Mouse (Mus musculus) E14TG2a.4 (cell line): ENCODE data around the gene Tm7sf3.

Experiments
- H3K27me3 ChIP-seq: 2 replicates; pipeline ENCODE4 v1.6.1; 2014; ENCODE audit warnings: low read length, control low read depth; ENCODE audit not compliant: insufficient read depth
- H3K36me3 ChIP-seq: 2 replicates; pipeline ENCODE4 v1.6.1; 2014; ENCODE audit warnings: low read length, control low read depth; ENCODE audit not compliant: insufficient read depth
- H3K4me1 ChIP-seq: replicated peaks from 2 replicates; pipeline ENCODE4 v1.6.1; 2014; ENCODE audit warnings: low read depth, low read length, control low read depth
- H3K4me3 ChIP-seq: replicated peaks from 2 replicates; pipeline ENCODE4 v1.5.1; 2014; ENCODE audit warnings: mild to moderate bottlenecking, low read length
- H3K9me3 ChIP-seq: 2 replicates; pipeline ENCODE4 v1.6.1; 2014; ENCODE audit warnings: low read length, control low read depth
- CTCF ChIP-seq: conservative IDR thresholded peaks from 2 replicates; pipeline ENCODE4 v1.5.1; 2014; ENCODE audit warnings: low read length
- NANOG ChIP-seq: IDR thresholded peaks from 2 replicates; pipeline ENCODE4 v1.6.1; 2014; ENCODE audit warnings: borderline replicate concordance, low read length, mixed read lengths
- POU5F1 ChIP-seq: IDR thresholded peaks from 2 replicates; pipeline ENCODE4 v1.6.1; 2014; ENCODE audit warnings: low read length, borderline replicate concordance

Gene Tm7sf3

DNA sequence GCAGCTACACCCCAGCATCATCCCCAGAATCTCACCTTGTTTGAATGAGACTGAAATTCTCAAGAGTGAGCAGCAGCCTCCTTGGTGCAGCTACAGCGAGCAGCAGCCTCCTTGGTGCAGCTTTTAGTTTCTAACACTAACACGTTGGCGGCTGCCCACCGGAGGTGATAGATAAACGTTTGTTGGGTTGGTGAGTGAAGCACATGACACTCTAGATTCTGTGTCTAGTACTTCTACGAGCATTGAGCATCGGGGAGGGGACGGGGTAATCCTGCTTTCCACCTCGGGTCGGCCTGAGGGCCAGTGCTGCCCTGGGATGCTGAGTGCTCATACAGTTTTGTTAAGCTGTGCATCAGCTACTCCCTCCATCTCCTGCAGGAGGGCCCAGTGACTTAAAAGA lies 34.3 kb upstream of the Tm7sf3 start:
- Histone ChIP-seq H3K27me3 (no peaks in the 10 kb centered on the region; the same call in 1 of the 2 replicates), H3K9me3 (peaks cover 12% of the 10 kb centered on the region), H3K36me3 (no peaks in the 10 kb centered on the region), H3K4me1 (no peaks in the 10 kb centered on the region), H3K4me3 (no peak overlapping the region)
- TF ChIP-seq POU5F1 (no peak), CTCF (no peak), NANOG (no peak)

DNA sequence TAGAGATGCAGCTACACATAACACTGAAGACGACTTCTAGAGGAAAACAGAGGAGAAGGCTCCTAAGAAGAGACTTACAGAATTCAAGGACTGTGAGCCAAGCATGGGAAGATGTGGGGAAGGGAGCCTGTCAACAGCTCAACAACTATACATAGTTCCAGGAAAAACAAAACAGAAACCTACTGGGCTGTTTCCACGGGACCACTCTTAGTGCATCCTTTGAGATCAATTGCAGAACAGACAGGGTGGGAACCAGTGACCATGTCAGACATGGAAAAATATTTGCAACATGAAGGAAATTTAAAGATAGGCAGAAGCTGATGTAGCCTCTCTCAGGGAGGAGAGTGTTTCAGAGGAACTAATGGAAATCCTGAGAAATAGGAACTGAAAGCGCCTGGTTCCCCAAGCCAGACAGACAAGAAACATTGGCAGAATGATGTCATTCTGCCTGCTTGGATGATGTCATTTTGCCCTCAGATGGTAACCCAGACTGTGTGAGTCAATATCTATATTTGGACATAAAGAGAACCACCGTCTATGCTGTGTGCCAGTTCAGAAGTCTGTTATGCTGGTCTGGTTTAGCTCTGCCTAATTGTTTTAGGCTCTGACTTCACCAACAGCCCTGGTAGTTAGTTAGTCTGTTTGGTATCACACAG lies 32.4 kb upstream of the Tm7sf3 start:
- Histone ChIP-seq H3K36me3 (no peaks in the 10 kb centered on the region), H3K4me1 (no peaks in the 10 kb centered on the region), H3K4me3 (no peak overlapping the region), H3K27me3 (no peaks in the 10 kb centered on the region; the same call in 1 of the 2 replicates), H3K9me3 (peaks cover 13% of the 10 kb centered on the region)
- TF ChIP-seq NANOG, result no peak
- no peak for TF ChIP-seq POU5F1
- no peak for TF ChIP-seq CTCF

DNA sequence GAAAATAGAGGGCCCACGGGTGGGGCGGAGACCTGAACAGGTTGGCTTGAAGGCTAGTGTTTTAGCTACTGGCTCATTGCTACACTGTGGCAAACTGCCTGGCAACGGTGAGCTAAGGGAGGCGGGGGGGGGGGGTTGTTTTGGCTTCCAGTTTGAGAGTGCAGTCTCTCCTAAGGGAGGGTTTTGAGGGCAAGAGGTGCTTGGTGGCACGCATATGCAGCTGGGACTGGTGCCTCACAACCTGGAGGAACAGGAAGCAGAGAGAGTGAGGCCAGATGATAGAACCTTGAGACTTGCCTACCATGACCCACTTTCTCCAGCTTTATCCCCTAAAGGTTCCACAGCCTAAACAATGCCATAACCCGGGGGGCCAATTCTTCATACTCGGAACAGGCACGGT lies 31.8 kb upstream of the Tm7sf3 start:
- Histone ChIP-seq H3K4me3 (no peak overlapping the region), H3K27me3 (no peaks in the 10 kb centered on the region; the same call in 1 of the 2 replicates), H3K4me1 (no peaks in the 10 kb centered on the region), H3K9me3 (peaks cover 8% of the 10 kb centered on the region; the same call in 1 of the 2 replicates), H3K36me3 (no peaks in the 10 kb centered on the region)
- TF ChIP-seq NANOG (no peak), CTCF (no peak), POU5F1 (no peak)

DNA sequence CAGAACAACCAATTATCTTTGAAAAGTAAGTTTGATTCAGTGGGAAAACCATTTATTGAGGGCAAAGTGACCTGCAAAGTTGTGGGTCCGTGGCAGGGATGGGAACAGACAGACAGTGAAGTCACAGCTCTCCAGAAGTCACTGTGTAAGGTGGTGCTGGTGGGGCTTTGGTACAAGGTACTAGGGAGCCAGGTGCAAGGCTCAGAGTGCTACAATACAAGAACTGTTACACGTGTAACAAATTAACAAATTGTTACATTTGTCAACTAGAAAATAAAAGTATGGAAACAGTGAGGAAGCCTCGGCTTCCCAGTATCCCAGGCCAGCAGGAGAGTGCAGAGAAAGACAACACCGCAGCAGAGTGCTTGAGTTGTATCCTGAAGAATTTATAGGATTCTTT lies 31.1 kb upstream of the Tm7sf3 start:
- no peak overlapping the region for H3K4me3 ChIP-seq
- H3K36me3 ChIP-seq, result no peaks in the 10 kb centered on the region
- H3K27me3 ChIP-seq, result no peaks in the 10 kb centered on the region; the same call in 1 of the 2 replicates
- H3K4me1 ChIP-seq, result no peaks in the 10 kb centered on the region
- TF ChIP-seq NANOG, result no peak
- no peak for TF ChIP-seq POU5F1
- no peak for TF ChIP-seq CTCF
- H3K9me3 ChIP-seq, result peaks cover 7% of the 10 kb centered on the region; the same call in 1 of the 2 replicates

DNA sequence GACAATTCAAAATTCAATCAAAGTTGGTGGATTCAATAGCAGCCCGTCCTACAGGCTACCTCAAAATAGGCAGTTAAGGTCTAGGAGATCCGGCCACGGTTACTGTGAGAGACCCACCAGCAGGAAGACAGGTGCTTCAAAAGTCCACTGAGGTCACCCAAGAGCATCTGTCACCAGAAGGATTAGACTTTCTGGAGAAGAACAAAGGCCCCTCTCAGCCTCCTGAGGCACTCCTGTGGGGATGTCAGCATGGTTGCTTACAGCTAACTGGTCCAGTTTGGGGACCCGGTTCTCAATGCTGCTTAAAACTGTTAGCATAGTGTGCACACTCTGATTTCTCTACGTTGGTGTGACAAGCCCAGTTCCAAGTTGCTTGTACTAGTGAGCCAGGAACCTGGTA lies 29.5 kb upstream of the Tm7sf3 start:
- Histone ChIP-seq H3K36me3 (no peaks in the 10 kb centered on the region), H3K4me3 (no peak overlapping the region), H3K9me3 (peaks cover 7% of the 10 kb centered on the region; the same call in 1 of the 2 replicates), H3K4me1 (no peaks in the 10 kb centered on the region), H3K27me3 (no peaks in the 10 kb centered on the region; the same call in 1 of the 2 replicates)
- TF ChIP-seq POU5F1, result no peak
- no peak for TF ChIP-seq CTCF
- TF ChIP-seq NANOG, result no peak

DNA sequence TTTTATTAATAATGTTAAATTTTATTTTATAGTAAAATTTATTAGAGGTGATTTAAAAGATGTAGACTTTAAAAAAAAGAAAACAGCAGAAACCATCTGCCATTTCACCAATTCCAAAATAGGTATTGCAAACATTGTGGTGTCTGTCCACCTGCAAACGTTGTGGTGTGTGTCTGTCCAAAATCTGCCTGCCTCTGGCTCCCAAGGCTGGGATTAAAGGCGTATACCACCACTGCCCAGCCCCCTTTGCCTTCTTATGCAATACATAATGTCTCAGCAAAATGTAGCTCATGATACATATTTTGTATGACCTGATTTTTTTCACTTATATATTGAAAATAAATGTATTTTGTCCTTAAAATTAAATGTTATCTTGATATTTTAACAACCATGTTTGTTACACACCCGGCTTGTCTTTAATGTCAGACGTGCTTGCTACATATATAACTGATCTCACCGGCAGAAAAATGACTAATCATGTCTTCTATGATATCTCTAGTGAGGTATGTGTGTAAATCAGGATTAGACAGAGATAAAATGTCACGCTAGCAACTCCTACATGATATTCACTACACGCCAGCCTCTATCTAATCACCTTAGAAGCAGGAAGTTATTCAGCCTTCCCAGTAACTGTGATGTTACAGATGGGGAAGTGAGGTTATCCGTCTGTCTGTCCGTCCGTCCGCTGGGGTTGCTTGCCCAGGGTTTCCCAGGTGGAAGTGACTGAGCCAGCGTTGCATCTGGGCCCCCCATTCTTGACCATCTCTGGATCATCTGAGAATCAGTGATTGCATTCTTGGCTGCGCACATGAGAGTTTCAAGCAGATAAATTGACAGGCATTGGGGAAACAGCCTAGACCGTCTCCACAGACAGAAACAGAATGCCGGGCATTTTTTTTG lies 28.6 kb upstream of the Tm7sf3 start:
- H3K9me3 ChIP-seq, result peaks cover 7% of the 10 kb centered on the region; the same call in 1 of the 2 replicates
- H3K4me1 ChIP-seq, result peaks cover 6% of the 10 kb centered on the region
- H3K27me3 ChIP-seq, result no peaks in the 10 kb centered on the region
- TF ChIP-seq POU5F1, result no peak
- no peak for TF ChIP-seq NANOG
- no peak for TF ChIP-seq CTCF
- H3K36me3 ChIP-seq, result no peaks in the 10 kb centered on the region
- H3K4me3 ChIP-seq, result no peak overlapping the region

DNA sequence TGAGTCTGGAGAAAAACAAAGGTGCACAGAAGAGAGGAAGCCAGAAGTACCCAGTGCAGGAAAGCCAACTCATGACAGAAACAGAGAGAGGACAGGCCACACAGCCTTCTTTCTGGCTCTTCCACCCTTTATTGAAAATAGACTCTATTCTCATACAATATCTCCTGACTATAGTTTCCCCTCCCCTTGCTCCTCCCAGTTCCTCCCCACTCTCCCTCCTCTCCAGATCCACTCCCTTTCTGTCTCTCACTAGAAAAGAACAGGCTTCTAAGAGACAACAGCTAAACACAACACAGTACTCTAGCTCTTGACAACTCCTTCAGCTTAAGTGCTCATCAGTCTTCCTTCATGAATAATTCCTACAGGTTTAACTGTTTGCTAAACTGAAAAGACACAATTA lies 26.0 kb upstream of the Tm7sf3 start:
- Histone ChIP-seq H3K4me1 (peaks cover 10% of the 10 kb centered on the region), H3K9me3 (peaks cover 7% of the 10 kb centered on the region; the same call in 1 of the 2 replicates), H3K36me3 (no peaks in the 10 kb centered on the region), H3K4me3 (no peak overlapping the region), H3K27me3 (no peaks in the 10 kb centered on the region)
- TF ChIP-seq POU5F1 (no peak), CTCF (no peak), NANOG (no peak)

DNA sequence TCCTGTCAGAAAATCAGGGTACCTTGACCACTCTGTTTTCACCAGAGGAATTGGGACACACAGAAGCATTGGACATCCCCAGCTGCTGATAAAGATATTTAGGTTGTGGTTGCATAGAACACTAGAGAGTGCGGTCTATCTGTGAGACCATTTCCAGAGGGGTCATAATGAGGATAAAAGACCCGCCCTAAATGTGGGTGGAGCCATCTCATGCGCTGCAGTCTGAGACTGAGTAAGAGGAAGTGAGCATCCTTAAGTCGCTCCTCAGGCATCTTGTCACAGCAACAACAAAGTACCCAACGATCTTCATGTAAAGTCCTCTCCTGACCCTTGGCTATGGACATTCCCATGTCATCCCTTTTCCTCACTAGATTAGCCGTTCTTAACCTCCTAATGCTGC lies 24.2 kb upstream of the Tm7sf3 start:
- H3K36me3 ChIP-seq, result no peaks in the 10 kb centered on the region
- TF ChIP-seq POU5F1, result no peak
- TF ChIP-seq CTCF, result no peak
- TF ChIP-seq NANOG, result no peak
- H3K27me3 ChIP-seq, result no peaks in the 10 kb centered on the region
- H3K9me3 ChIP-seq, result peaks cover 7% of the 10 kb centered on the region; the same call in 1 of the 2 replicates
- no peak overlapping the region for H3K4me3 ChIP-seq
- peaks cover 10% of the 10 kb centered on the region for H3K4me1 ChIP-seq
